Mouse (Mus musculus): ENCODE measurements at regions not wholly inside any gene's neighbourhood (a gene's known extent, or its start where the extent isn't known, plus 50 kb on each side); places are given as distances from the start of the nearest gene placed in this dataset.
"Not testable (repeated sequence)": the region's sequence is repeated elsewhere in the genome, so short reads cannot be mapped to it uniquely, and the experiment has no call there.

- peak; percentile 47 for DNase-seq (ENCODE audit: low read depth)
These were observed 491.6 kb upstream of the Igfbp3 start for GRCm38 (mm10) chr11:7705312-7705764.

DNA sequence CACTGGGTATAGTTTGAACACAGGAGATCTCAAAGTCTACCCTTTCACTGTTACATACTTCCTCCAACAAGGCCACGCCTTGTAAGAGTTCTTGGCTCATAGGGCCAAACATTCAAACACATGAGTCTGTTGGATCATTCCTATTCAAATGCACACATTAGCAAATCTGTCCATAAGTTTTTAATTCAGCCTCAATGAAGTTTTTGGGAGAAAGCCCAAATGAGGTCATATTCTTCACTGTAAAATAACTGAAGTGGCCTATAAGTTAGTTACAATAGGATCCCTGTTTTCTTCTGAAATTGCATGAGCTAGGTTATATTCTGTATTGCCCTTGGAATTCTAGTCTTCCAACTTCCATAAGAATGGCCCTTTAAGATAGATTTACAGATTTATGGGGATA, 483.9 kb upstream of the Igfbp3 start:
- peak; percentile 2 for DNase-seq (ENCODE audit: low read depth)

DNA sequence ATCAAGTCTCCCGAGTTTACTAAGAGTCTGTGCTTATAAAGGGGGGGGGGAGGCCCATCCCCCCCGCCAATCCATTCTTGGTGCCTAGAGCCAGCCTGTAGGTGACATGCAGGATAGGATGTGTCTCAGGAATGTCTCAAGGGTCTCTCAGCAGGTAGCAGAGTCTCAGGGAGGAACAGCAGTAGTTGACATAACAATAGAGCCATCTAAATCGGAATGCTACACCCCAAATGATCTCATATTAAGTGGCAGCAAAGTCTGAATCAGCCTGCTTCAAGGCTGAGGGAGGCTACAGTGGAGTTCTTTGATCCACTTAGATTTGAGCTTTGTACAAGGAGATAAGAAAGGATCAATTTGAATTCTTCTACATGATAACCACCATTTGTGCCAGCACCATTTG, 476.0 kb upstream of the Igfbp3 start:
- DNase-seq (ENCODE audit: low read depth), result not testable (repeated sequence)

DNA sequence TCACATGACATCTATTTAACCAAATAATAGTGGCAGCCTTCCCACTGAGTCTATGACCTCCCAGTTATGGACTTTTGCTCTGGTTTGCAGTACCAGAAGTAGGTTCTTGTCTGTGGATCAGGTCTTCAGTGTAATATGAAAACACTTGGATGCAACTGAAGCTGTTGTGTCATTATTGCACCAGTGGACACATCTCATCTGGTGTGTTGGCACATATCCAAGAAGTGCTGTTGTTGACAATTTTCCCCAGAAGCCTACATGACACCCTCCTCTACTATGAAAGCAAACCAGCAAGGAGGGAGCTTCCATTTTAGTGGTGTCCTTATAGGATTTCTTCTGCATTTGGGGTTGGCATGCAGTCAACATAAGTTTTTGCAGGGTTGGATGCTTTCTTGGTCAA, 459.1 kb upstream of the Igfbp3 start:
- DNase-seq (ENCODE audit: low read depth), result no peak

DNA sequence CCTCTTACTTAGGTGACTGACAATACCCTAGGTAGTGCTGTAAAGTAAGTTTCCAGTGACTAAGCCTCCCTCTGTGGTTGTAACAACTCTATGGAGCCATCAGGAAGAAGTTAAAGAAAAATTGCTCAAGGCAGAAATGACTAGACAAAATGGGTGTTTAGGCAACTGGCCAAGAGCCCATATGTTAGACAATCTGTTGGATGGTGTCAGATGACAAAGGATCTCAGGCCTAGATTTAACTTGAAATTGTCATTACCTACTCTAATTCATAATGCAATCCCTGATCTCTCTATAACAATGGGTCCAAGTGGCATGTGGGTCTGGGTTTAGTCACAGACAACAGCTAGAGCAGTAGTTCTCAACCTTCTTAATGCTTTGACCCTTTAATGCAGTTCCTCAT, 416.9 kb upstream of the Igfbp3 start:
- peak; percentile 32 for DNase-seq (ENCODE audit: low read depth)

- peak; percentile 11 for DNase-seq (ENCODE audit: low read depth)
These were observed 411.5 kb upstream of the Igfbp3 start for GRCm38 (mm10) chr11:7625256-7625655.

DNA sequence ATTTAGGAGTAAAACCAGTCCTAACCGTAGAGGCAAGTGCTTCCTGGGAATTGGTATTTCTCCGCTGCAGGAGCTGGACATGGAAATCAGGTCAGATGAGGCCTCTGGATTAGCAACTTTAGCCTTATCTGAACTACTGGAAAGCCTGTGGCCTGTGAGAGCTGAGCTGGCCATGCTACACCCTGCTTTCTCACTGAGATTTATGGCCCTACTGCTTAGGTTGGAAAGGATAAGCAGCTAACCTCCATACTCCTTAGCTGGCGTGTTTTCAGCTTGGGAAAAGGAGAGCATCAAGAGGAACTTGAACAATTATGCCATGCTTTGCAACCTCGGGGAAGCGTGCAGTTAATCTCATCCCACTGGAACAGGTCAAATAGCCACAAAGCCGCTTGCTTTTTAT, 406.6 kb upstream of the Igfbp3 start:
- no peak for DNase-seq (ENCODE audit: low read depth)

GRCm38 (mm10) chr11:7610752-7611151, 397.0 kb upstream of the Igfbp3 start:
- DNase-seq (ENCODE audit: low read depth), result no peak

GRCm38 (mm10) chr11:7609921-7610320, 396.2 kb upstream of the Igfbp3 start:
- no peak for DNase-seq (ENCODE audit: low read depth)

DNA sequence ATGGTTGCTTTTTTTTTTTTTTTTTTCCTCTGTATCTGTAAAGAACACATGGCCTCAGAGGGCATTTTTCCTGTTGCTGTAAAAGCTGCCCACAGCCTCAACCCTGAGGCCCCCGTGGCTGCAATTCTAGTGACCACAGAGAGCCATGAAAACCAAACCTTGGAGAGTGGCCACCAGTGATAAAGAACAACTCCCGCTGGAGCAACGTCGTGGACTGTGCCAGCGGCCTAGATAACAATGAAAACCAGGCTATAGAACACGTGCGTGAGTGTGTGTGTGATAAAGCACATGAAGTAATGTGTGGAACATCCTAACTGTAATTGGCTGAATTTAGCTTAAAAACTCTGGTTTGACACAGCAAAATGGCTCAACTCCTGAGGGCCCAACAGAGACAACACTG, 392.9 kb upstream of the Igfbp3 start:
- no peak for DNase-seq (ENCODE audit: low read depth)

DNA sequence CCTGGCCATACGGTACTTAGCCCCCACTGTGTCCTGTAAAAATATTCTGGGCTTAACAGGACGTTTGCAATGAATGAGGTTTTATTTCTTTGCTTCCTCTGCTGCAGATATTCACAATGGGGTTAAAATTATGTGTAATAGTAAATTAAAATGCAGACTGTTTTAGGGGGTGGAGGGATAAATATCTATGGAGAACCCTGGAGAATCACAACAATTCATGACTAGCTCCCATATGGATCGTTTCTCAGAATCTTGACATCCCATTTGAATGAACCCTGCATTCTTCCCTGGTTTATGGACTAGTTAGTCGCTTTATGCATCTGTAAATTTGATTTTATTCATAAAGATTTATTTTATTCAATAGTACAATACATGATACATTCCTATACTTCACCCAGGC, 378.3 kb upstream of the Igfbp3 start:
- DNase-seq (ENCODE audit: low read depth), result no peak

GRCm38 (mm10) chr11:7583296-7583695, 369.6 kb upstream of the Igfbp3 start:
- DNase-seq (ENCODE audit: low read depth), result no peak

GRCm38 (mm10) chr11:7568484-7568883, 354.8 kb upstream of the Igfbp3 start:
- peak; percentile 29 for DNase-seq (ENCODE audit: low read depth)

DNA sequence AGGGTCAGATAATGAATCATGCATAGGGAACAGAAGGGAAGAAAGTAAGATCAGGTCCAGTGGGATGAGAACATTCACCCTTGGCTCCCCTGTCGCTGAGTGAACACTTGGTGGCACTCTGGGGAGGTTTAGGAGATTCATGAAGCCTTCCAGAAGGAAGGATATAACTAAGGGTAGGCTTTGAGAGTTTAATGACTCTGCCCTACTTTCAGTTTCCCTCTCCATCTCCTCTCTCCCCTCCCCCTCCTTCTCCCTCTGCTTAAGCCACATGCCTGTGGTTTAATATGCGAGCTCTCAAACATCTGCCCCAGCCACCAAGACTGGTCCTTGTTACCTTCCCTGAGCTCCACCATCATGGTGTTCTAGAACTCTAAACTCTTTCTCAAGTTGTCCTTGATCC, 348.3 kb upstream of the Igfbp3 start:
- peak; percentile 2 for DNase-seq (ENCODE audit: low read depth)

- no peak for DNase-seq (ENCODE audit: low read depth)
These were observed 347.7 kb upstream of the Igfbp3 start for GRCm38 (mm10) chr11:7561437-7561836.

GRCm38 (mm10) chr11:7555613-7556274, 342.0 kb upstream of the Igfbp3 start:
- DNase-seq (ENCODE audit: low read depth), result peak; percentile 5

- DNase-seq (ENCODE audit: low read depth), result no peak
These were observed 338.4 kb upstream of the Igfbp3 start for GRCm38 (mm10) chr11:7552154-7552553.

- DNase-seq (ENCODE audit: low read depth), result no peak
These were observed 334.1 kb upstream of the Igfbp3 start for GRCm38 (mm10) chr11:7547796-7548195.

DNA sequence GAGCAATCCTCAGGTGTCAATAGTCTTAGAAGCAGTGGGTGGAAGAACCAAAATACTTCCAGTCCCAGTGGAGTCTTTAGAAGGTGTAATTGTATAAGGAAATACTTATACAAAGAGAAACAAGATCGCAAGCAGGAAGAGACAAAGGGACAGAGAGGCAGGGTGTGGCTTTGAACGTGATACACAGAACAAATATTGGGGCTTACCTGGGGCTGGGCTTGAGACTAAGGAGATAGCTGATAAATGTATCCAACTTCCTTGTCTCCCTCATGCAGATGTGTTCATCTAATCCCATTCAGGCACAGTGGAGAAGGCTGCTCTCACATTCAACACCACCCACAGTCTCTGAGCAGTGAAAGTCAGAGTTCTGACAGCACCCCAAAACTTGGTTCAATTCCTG, 331.9 kb upstream of the Igfbp3 start:
- no peak for DNase-seq (ENCODE audit: low read depth)

DNA sequence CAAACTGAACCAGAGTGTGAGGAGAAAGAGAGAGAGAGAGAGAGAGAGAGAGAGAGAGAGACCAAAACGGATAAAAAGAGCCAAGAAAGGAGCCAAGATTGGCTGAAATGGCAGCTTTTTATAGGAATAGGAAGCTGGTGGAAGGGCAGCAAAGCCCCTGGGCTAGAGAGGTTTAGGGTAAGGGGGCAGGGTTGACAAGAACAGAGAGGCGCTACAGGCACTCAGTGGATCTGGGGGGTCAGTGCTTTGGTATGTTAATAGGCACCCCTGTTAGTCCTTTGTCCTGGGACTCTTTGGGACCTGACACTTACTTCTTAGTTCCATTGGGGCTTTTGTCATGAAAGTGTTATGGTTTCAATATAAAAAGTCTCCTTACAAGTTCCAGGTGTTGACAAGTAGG, 320.9 kb upstream of the Igfbp3 start:
- DNase-seq (ENCODE audit: low read depth), result no peak

DNA sequence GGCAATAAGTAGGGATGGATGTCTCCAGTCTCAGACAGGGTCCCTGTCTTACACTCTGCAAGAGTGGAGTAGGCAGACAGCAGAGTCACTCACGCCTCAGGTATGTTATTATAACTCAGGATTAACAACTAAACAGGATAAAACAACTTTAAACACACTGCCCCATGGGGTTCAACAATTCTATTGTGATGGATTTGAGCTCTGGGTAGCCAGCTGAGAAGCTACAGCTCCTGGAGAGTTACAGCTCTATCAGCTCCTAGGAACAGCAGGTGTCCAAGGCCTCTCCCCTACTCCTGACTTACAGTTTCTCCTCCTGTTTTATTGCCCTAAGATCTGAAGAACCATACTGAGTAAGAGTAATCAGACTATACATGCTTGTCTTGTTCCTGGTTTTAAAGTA, 319.6 kb upstream of the Igfbp3 start:
- DNase-seq (ENCODE audit: low read depth), result no peak

DNA sequence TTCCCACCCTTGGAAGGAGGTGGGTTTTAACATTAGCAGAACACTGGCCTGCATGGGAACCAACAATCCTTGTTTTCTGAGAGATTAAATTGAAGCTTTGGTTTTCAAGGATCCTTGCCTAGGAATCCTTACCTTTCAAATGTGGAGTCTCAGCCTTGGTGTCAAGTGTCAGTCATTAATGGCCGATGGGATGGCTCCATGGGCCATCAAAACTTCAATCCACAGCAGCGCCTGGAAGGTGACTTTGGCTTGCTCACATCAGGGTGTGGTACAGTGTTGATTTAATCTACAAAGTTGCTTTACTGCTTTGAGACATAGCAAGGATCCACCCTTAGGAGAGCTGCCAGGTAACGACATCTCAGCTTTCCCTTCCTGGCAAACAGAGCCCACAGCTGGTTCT, 318.1 kb upstream of the Igfbp3 start:
- no peak for DNase-seq (ENCODE audit: low read depth)

- no peak for DNase-seq (ENCODE audit: low read depth)
These were observed 316.9 kb upstream of the Igfbp3 start for GRCm38 (mm10) chr11:7530482-7531148.

DNA sequence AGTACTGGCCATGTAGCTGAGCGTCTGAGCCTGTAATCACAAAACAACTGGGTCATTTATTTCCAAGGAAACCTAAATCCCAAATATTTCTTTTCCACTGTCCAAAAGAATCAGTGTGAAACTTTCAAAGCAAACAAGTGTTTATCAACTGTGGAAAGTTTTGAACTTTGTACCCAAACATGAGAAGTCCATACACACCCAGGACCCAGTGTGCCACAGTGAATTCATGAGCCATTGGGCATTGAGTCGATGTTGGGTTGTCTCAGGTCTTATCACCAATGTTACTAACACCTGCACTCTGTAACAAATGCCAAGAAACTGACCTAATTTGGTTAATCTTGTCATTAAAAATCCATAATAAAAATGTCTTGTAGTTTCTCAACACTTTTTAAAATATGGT, 305.8 kb upstream of the Igfbp3 start:
- no peak for DNase-seq (ENCODE audit: low read depth)
